Mouse (Mus musculus): ENCODE data around the gene Tkt. TPM values are rescaled to one million over a fixed set of nuclear protein-coding genes. Genes with fewer than 3 reads are reported as not detected.
A peak's percentile ranks its signal among the peaks of the same experiment; 100 is the strongest.

The Tkt gene
- total RNA-seq, 2 experiments from 2014 or later: 160 to 180 TPM

DNA sequence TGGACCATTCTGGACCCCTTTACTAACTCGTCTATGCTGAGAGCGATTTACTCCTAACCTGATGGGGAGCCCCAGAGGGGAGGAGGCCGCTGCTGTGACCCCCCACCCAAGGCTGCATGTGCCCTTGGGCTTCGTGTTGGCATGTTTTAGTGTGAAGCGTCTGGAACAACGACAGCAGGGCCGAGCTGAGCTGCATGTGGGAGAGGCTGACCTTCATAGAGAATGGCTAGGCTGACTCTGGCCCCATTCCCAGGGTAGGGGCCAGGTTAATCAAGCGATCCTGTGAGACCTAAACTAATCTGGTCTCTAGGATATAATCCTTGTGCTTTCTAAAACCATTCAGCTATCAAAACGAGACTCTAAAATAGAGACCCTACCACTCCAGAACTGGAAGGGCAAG is 9.6 kb downstream of the Tkt start:
- no peak for DNase-seq (ENCODE audit: extremely low spot score in 1 of 2, low spot score in 2 of 2)
- Histone ChIP-seq H3K4me3 (no peak overlapping the region), H3K27ac (no peak overlapping the region)
- intact Hi-C loops (cut with DNase I): no loop called here
- no peak for TF ChIP-seq CTCF (IDR thresholded peaks at IDR 0.05)

- no peak for DNase-seq (ENCODE audit: extremely low spot score in 1 of 2, low spot score in 2 of 2)
- Histone ChIP-seq H3K27ac (no peak overlapping the region), H3K4me3 (no peak overlapping the region)
- intact Hi-C loops (cut with DNase I): no loop called here
- no peak for TF ChIP-seq CTCF (IDR thresholded peaks at IDR 0.05)
Measured at GRCm38 (mm10) chr14:30559321-30559850, 11.2 kb downstream of the Tkt start.

DNA sequence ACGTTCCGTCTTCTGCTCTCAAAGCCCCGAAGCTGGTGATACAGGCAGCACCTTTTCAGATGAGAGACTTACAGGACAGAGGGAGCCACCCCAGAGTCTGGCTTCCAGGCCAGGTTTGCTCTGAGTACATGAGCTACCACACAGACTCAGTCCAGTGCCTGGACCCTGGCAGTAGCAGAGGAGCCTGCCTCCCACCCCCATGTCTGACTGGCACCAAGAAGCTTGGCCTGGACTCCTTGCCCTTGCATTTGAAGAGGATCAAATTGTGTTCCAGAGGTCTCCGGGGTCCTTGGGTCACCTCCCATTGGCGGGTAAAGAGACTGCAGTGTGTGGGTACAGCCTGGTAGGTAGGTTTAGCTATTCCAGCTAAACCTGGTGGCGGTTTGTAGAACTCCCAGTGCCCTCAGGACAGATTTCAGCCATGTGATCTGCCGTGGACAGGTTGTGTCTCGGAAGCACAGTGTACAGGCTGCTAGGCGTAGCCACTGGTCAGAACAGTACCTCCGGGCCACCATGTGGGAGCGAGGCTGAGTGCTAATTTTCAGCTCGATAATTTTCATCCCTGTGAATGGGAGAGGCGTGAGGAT is 12.7 kb downstream of the Tkt start:
- TF ChIP-seq CTCF (IDR thresholded peaks at IDR 0.05): no peak
- DNase-seq (ENCODE audit: extremely low spot score in 1 of 2, low spot score in 2 of 2): no peak
- intact Hi-C loops (cut with DNase I): no loop called here
- no peak overlapping the region for H3K27ac ChIP-seq
- H3K4me3 ChIP-seq: no peak overlapping the region

DNA sequence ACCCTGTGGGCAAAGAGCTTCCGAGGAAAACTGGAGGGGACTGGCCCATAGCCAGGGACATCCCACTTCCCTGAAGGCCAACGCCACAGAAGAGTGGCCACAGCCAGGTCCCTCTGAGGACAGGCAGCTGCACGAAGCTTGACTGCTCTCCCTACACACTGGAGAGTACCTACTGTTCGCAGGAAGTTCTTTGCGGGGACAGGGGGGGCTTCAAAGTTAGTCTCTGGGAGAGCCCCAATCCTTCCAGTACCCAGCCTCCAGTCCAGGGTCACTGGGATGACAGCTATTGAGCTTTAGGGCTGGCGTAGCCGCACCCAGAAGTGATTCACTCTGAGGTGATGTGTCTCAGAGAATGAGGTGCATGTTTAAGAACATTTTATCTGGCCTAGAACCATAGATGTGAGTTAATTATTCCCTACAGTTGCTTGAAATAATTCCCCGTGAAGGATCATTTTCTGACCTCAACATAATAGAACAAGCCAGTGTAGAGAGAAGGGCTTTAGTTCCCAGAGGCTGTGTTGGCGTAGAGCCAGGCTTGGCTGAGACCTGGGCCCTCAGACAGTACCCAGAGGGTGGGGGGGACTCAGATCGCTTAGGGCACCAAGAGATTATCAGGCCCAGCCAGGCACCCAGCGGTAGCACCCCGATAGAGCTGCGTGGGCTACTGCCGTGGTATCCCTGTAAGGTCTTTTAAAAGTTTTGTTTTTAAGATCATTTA is 13.5 kb downstream of the Tkt start:
- no peak for TF ChIP-seq CTCF (IDR thresholded peaks at IDR 0.05)
- Histone ChIP-seq H3K4me3 (no peak overlapping the region), H3K27ac (no peak overlapping the region)
- DNase-seq (ENCODE audit: extremely low spot score in 1 of 2, low spot score in 2 of 2): no peak
- intact Hi-C loops (cut with DNase I): no loop called here

GRCm38 (mm10) chr14:30562343-30562742 is 14.2 kb downstream of the Tkt start:
- no peak for TF ChIP-seq CTCF (IDR thresholded peaks at IDR 0.05)
- no peak for DNase-seq (ENCODE audit: extremely low spot score in 1 of 2, low spot score in 2 of 2)
- intact Hi-C loops (cut with DNase I): no loop called here
- Histone ChIP-seq H3K4me3 (no peak overlapping the region), H3K27ac (no peak overlapping the region)

DNA sequence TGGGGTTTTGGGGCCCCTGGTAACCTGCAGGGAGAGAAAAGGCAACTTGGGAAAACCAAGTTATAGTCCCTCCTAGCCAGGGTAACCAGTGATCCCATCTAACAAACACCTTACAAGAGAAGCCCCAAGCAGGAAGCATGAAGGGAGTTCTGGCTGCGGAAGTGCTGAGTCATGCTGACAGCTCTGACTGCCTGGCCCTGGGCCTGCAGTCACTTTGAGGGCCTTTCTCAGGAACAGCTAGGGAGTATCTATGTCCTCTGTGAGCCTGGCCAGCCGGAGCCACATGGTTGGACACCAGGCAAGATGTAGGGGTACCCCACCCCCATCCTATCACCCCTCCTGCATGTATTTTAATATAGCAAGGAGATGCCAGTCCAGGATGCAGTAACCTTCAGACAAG is 16.3 kb downstream of the Tkt start:
- TF ChIP-seq CTCF (IDR thresholded peaks at IDR 0.05): no peak
- peak; percentile 26 to 52 for DNase-seq (ENCODE audit: extremely low spot score in 1 of 2, low spot score in 2 of 2)
- Histone ChIP-seq H3K4me3 (no peak overlapping the region), H3K27ac (no peak overlapping the region)
- intact Hi-C loops (cut with DNase I): no loop called here

- Histone ChIP-seq H3K4me3 (no peak overlapping the region), H3K27ac (no peak overlapping the region)
- intact Hi-C loops (cut with DNase I): no loop called here
- no peak for DNase-seq (ENCODE audit: extremely low spot score in 1 of 2, low spot score in 2 of 2)
- TF ChIP-seq CTCF (IDR thresholded peaks at IDR 0.05): no peak
Measured at GRCm38 (mm10) chr14:30566317-30566716, 18.2 kb downstream of the Tkt start.

- Histone ChIP-seq H3K4me3 (no peak overlapping the region), H3K27ac (no peak overlapping the region)
- TF ChIP-seq CTCF (IDR thresholded peaks at IDR 0.05): no peak
- intact Hi-C loops (cut with DNase I): no loop called here
- DNase-seq (ENCODE audit: extremely low spot score in 1 of 2, low spot score in 2 of 2): no peak
Measured at GRCm38 (mm10) chr14:30568016-30568415, 19.9 kb downstream of the Tkt start.

DNA sequence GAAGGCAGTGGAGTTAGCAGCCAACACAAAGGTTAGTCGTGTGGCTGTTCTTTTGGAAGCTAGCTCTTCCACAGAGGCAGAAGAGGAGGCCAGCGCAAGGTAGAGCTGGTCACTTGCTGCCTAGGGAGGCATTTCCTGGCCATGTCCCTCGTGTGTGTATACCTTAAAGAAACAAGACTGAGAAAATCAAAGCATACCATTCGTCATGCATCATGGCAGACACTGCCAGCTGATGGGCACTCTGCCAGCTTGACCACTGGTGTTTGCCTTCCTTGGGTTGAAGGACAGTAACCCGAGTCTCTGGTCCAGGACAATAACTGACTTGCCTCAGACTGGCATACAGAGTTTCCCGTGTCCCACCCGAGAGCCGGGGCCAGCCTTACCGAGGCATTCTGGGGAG is 22.1 kb downstream of the Tkt start:
- Histone ChIP-seq H3K4me3 (no peak overlapping the region), H3K27ac (no peak overlapping the region)
- TF ChIP-seq CTCF (IDR thresholded peaks at IDR 0.05): no peak
- no peak for DNase-seq (ENCODE audit: extremely low spot score in 1 of 2, low spot score in 2 of 2)
- intact Hi-C loops (cut with DNase I): loop anchor here (5.0 kb wide), 1 partner anchor 433 kb away; no protein-coding TSS in a partner anchor

DNA sequence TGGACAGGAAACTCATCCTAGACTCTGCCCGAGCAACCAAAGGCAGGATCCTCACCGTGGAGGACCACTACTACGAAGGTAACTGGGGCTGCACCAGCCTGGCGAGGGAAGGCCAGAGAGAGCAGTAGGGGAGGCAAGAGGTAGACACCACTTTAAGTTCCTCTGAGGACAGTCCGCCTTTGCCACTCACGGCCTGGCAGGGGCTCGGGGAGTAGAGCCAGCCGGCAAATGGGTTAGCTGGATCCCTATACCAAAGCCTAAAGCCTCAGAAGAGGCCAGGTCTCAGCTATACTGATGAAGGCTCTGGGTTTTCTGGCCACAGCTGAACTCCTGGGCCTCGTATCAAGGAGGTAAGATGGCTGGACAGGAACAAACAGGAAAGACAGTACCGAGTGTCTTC is 24.1 kb downstream of the Tkt start:
- H3K4me3 ChIP-seq: no peak overlapping the region
- no peak for TF ChIP-seq CTCF (IDR thresholded peaks at IDR 0.05)
- intact Hi-C loops (cut with DNase I): loop anchor here (2.0 to 5.0 kb wide), 2 partner anchors 23 to 435 kb away; partner anchors contain the start of gene Tkt
- H3K27ac ChIP-seq: no peak overlapping the region
- no peak for DNase-seq (ENCODE audit: extremely low spot score in 1 of 2, low spot score in 2 of 2)

DNA sequence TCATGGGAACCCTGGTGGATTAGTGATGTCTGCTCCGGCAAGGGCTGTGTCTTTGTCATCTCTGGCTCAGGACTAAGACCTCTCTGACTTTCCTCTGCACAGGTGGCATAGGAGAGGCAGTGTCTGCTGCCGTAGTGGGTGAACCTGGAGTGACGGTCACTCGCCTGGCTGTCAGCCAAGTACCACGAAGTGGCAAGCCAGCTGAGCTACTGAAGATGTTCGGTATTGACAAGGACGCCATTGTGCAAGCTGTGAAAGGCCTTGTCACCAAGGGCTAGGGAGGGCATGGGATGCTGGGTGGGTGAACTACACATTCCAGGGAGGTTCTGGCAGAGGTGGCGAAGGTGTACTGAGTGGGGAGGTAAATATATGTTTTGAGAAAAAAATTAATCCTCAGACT is 25.1 kb downstream of the Tkt start:
- Histone ChIP-seq H3K27ac (no peak overlapping the region), H3K4me3 (no peak overlapping the region)
- no peak for TF ChIP-seq CTCF (IDR thresholded peaks at IDR 0.05)
- no peak for DNase-seq (ENCODE audit: extremely low spot score in 1 of 2, low spot score in 2 of 2)
- intact Hi-C loops (cut with DNase I): loop anchor here (2.0 to 5.0 kb wide), 2 partner anchors 24 to 436 kb away; partner anchors contain the start of gene Tkt

DNA sequence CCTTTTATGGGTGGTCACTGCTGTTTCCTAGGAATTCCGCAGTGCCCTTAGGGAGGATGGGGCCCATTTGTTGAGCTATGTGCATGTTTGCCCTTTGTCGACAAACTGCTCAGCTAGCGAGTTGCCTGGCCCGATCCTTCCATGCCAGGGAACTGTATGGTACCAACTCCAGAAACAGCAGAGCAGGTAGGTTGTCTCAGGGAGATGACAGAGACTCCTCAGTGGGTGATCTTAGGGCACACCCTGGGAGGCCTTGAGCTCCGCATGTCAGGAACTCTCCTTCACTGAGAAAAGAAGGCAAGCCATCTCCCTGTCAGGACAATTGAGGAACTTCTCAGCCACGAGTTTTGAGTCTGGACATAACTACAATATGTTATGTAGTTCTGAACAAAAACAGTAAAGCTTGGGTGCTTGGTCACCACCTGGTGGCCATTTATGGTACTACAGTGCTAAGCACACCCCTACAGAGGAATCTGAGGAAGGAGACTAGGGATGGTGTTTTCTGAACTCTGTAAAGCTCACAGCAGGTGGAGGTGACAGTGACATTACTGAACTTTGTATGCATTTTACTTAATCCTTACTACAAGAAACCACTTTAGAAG is 25.9 kb downstream of the Tkt start:
- DNase-seq (ENCODE audit: extremely low spot score in 1 of 2, low spot score in 2 of 2): peak; percentile 72 to 83
- H3K4me3 ChIP-seq: no peak overlapping the region
- intact Hi-C loops (cut with DNase I): loop anchor here (2.0 to 5.0 kb wide), 2 partner anchors 25 to 437 kb away; partner anchors contain the start of gene Tkt
- TF ChIP-seq CTCF (IDR thresholded peaks at IDR 0.05): peak; percentile 100
- no peak overlapping the region for H3K27ac ChIP-seq

All from left cerebral cortex, adult 2 months (tissue).